Mouse (Mus musculus) limb, embryonic 12.5 days (tissue): ENCODE data around the gene Eras. TPM values are rescaled to one million over a fixed set of nuclear protein-coding genes. Genes with fewer than 3 reads are reported as not detected.

ENCODE experiments used
- ATAC-seq: fragments of 200-750 bp; cut with Nextera tagmentation; 2 replicates; pipeline ENCODE4 v1.8.0; 2017; ENCODE audit warnings: low read depth, moderate TSS enrichment; ENCODE audit not compliant: insufficient number of reproducible peaks, insufficient read depth, low FRiP score, low TSS enrichment
- H3K27ac ChIP-seq: fragments of 300-500 bp; sonication (generic); 2 replicates; pipeline ENCODE4 v1.5.1; 2016; ENCODE audit warnings: mild to moderate bottlenecking, moderate library complexity
- H3K27me3 ChIP-seq: fragments of 300-500 bp; sonication (generic); 2 replicates; pipeline ENCODE4 v1.6.1; 2016; ENCODE audit warnings: mild to moderate bottlenecking, moderate library complexity
- H3K36me3 ChIP-seq: fragments of 300-500 bp; sonication (generic); 2 replicates; pipeline ENCODE4 v1.6.1; 2016; ENCODE audit warnings: mild to moderate bottlenecking, moderate library complexity
- H3K4me1 ChIP-seq: fragments of 300-500 bp; sonication (generic); replicated peaks from 2 replicates; pipeline ENCODE4 v1.6.1; 2016
- H3K4me2 ChIP-seq: fragments of 300-500 bp; sonication (generic); 2 replicates; pipeline ENCODE4 v1.6.1; 2016; ENCODE audit warnings: mild to moderate bottlenecking, moderate library complexity
- H3K4me3 ChIP-seq: fragments of 300-500 bp; sonication (generic); replicated peaks from 2 replicates; pipeline ENCODE4 v1.5.1; 2016; ENCODE audit warnings: mild to moderate bottlenecking
- H3K9ac ChIP-seq: fragments of 300-500 bp; sonication (generic); replicated peaks from 2 replicates; pipeline ENCODE4 v1.6.1; 2016; ENCODE audit warnings: mild to moderate bottlenecking, moderate library complexity
- H3K9me3 ChIP-seq: fragments of 300-500 bp; sonication (generic); 2 replicates; pipeline ENCODE4 v1.6.1; 2016; ENCODE audit warnings: mild to moderate bottlenecking, moderate library complexity
- WGBS: fragments of 180-500 bp; shearing (Covaris S2); methylation state at CpG from one replicate; pipeline ENCODE4 v1.1.7; 2016; 5-methylcytosine and 5-hydroxymethylcytosine counted together
- polyA plus RNA-seq: library from polyadenylated mRNA; unstranded; fragments of >200 nt; fragmentation: Nextera tagmentation; extraction: Ambion mirVana; gene quantifications from 2 replicates; pipeline ENCODE4 v1.2.1, GENCODE M21; 2016

Gene Eras
- not detected in 2 replicates for polyA plus RNA-seq

DNA sequence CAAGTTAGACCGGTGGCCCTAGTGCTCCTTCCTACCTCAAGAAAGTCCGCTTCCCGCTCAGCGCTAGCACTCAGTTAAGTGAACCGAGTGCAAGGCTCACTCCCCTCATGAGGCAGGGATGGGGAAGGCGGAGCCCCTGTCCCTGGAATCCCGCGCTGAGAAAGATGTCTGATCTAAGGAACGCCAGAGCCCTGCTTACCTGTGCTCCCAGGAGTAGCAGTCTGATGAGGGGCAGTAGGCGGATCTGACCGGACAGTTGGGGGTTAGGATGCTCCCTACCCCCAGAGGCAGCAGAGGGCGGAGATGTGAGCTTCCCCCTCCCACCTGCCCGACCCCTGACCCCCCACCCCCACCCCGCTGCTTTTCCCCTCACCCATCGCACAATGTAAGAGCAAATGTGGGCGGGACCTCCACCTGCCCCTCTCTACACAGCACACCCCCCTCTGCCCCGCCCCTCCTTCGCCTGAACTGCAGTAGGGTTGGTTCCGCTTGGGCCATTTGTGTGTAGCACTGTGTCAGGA, at the start of gene Eras:
Eras (minus strand) TSS at position 338 of the 521 bp plus-strand sequence.
- 14% methylated on average over 15 of the region's 19 CpGs for WGBS
- H3K27me3 ChIP-seq, result peaks cover 59% of the 10 kb centered on the region
- no peak for ATAC-seq
- peaks cover 6% of the 10 kb centered on the region; the same call in 1 of the 2 replicates for H3K9me3 ChIP-seq
- no peak within 1 kb of the TSS for H3K27ac ChIP-seq
- no peak within 1 kb of the TSS for H3K4me3 ChIP-seq
- H3K9ac ChIP-seq, result no peak within 1 kb of the TSS
- H3K4me2 ChIP-seq, result no peak within 1 kb of the TSS
- H3K4me1 ChIP-seq, result no peaks in the 10 kb centered on the region
- peaks cover 35% of the 10 kb centered on the region for H3K36me3 ChIP-seq

DNA sequence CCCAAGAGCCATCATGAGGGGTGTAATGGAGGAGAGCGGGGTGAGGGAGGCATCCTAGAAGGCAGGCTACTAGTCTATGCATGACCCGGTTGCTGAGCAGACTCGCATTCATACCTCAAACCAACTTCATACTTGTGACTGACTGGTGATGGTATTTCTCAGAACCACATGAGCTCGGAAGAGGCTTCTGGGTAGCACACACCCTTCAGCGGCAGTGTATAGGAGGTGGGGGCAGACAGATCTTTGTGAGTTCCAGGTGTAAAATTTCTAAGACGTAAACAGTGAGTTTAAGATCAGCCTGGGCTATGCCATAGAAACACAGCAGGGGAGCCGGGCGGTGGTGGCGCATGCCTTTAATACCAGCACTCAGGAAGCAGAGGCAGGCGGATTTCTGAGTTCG, 49.5 kb upstream of the Eras start, which contains the start of gene Gata1:
Gata1 (minus strand) TSS at position 180 of the 400 bp plus-strand sequence.
- no peaks in the 10 kb centered on the region for H3K27me3 ChIP-seq
- H3K9me3 ChIP-seq, result no peaks in the 10 kb centered on the region
- no peak within 1 kb of the TSS for H3K4me3 ChIP-seq
- no peaks in the 10 kb centered on the region for H3K36me3 ChIP-seq
- H3K4me2 ChIP-seq, result no peak within 1 kb of the TSS
- 91% methylated on average over 11 of the region's 11 CpGs for WGBS
- no peak for ATAC-seq
- H3K4me1 ChIP-seq, result no peaks in the 10 kb centered on the region
- no peak within 1 kb of the TSS for H3K27ac ChIP-seq
- H3K9ac ChIP-seq, result no peak within 1 kb of the TSS

DNA sequence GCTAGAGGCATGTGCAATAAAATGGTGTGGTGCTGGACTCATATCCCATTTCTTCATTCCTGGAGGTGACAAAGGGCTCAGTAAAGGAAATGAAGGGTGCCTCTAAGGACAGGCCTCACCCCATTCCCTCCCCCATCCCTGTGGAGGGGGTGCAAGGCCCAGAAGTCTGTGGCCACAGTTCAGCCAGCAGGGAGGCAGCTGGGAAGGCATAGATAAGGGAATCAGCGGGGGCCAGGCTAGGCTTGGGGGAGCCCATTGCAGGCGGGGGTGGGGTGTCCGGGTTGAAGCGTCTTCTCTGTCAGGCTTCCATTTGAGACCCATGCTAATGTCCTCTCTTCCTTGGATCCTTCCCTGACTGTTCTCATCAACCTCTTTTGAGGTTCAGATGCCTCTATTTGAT, 42.9 kb upstream of the Eras start:
- Histone ChIP-seq H3K27ac (no peak overlapping the region), H3K4me2 (no peak overlapping the region), H3K4me1 (no peaks in the 10 kb centered on the region), H3K4me3 (no peak overlapping the region), H3K27me3 (no peaks in the 10 kb centered on the region), H3K9ac (no peak overlapping the region), H3K9me3 (no peaks in the 10 kb centered on the region), H3K36me3 (no peaks in the 10 kb centered on the region)
- 75% methylated on average over 4 of the region's 4 CpGs for WGBS
- no peak for ATAC-seq

DNA sequence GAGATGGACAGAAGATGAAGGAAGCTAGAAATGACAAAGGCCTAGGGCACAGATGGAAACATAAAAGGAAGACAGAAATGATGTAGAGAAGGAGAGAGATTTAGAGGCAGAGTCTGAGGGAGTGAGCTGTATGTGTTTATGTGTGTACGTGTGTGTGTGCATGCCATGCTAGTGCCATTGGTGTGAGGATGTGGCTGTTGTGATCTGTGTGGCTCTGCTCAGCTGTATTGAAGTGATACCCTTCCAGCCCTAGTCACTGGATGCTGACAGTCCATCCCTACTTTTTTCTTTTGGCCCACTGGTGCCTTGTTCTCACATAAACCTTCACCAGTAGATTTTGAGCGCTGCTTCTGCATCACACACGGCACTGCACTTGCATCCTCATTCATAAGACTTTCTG, 40.5 kb upstream of the Eras start:
- H3K27ac ChIP-seq, result no peak overlapping the region
- ATAC-seq, result no peak
- 86% methylated on average over 3 of the region's 3 CpGs for WGBS
- no peaks in the 10 kb centered on the region for H3K9me3 ChIP-seq
- no peak overlapping the region for H3K9ac ChIP-seq
- no peaks in the 10 kb centered on the region for H3K27me3 ChIP-seq
- H3K4me1 ChIP-seq, result no peaks in the 10 kb centered on the region
- no peak overlapping the region for H3K4me2 ChIP-seq
- no peaks in the 10 kb centered on the region for H3K36me3 ChIP-seq
- no peak overlapping the region for H3K4me3 ChIP-seq

DNA sequence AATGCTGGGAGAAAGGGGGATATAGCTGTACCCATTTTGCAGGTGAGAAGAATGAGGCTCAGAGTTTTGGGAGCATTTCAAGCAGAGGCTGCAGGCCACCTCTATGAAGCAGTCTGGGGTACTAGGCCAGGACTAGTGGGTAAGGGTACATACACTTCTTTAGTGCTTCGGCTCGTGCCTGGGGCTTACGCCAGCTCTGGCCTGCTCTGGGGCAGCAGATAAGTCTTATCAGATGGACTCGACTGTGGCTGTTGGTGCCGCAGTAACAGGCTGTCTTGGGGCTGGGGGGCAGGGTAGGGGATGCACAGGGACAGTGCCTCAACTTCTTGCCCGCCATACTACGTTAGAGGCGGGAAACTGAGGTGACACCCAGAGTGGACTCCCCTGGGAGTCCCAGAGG, 39.8 kb upstream of the Eras start:
- Histone ChIP-seq H3K4me3 (no peak overlapping the region), H3K36me3 (no peaks in the 10 kb centered on the region), H3K4me1 (no peaks in the 10 kb centered on the region), H3K27ac (no peak overlapping the region), H3K27me3 (no peaks in the 10 kb centered on the region), H3K4me2 (no peak overlapping the region), H3K9me3 (no peaks in the 10 kb centered on the region), H3K9ac (no peak overlapping the region)
- 78% methylated on average over 8 of the region's 8 CpGs for WGBS
- ATAC-seq, result no peak

DNA sequence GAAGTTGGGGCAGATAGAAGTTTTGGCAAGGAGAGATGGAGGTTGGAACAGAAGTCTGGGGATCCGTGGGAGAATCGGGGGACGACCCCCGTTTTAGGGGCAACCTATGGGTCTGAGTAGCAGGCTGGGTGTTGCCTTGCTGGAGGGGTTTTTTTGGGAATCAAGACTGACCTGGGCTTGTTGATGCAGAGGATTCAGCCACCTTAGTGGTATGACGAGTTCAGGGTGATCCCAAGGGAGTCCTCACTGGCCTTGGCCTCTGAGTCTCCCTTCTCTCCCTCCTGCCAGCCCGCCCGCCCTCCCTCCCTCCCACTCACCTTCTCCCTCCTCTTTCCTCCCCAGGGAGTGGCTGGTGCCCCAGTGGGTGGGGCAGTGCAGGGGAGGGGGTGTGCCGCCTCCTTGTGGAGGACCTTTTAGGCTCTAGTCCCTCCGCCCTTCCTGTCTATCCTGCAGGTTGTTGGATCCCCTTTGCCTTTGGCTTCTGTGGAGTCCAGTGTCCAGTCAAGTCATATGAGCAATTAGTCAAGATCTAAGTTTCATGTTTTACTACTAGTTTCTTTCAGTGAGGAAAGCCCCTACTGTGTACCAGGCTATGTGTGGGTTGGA, 39.3 kb upstream of the Eras start:
- Histone ChIP-seq H3K9me3 (no peaks in the 10 kb centered on the region), H3K27ac (no peak overlapping the region), H3K4me3 (no peak overlapping the region), H3K9ac (no peak overlapping the region), H3K27me3 (no peaks in the 10 kb centered on the region), H3K36me3 (no peaks in the 10 kb centered on the region), H3K4me2 (no peak overlapping the region), H3K4me1 (no peaks in the 10 kb centered on the region)
- ATAC-seq, result no peak
- WGBS, result 74% methylated on average over 7 of the region's 9 CpGs

DNA sequence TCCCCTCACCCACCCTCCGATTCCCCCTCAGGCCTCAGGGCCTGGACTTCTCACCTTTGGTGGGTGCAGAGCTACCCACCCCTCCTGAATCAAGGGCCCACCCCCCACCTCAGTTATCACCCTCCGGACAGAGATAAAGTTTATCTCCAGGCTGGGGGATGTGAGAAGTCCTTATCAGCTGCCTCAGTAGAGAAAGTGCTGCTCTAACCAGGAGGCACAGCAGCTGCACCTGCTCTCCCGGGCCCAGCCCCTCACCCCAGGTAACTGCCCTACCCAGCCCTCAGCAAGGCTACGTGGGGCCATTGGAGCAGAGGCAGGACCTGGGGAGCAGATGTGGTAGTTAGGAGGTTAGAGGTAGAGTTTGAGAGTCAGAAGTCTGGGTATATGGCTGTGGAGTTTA, 37.8 kb upstream of the Eras start:
- no peak overlapping the region for H3K9ac ChIP-seq
- WGBS, result 71% methylated on average over 4 of the region's 4 CpGs
- no peak for ATAC-seq
- H3K27me3 ChIP-seq, result no peaks in the 10 kb centered on the region
- H3K36me3 ChIP-seq, result no peaks in the 10 kb centered on the region
- H3K4me1 ChIP-seq, result no peaks in the 10 kb centered on the region
- H3K27ac ChIP-seq, result no peak overlapping the region
- H3K4me2 ChIP-seq, result no peak overlapping the region
- no peak overlapping the region for H3K4me3 ChIP-seq
- H3K9me3 ChIP-seq, result no peaks in the 10 kb centered on the region

DNA sequence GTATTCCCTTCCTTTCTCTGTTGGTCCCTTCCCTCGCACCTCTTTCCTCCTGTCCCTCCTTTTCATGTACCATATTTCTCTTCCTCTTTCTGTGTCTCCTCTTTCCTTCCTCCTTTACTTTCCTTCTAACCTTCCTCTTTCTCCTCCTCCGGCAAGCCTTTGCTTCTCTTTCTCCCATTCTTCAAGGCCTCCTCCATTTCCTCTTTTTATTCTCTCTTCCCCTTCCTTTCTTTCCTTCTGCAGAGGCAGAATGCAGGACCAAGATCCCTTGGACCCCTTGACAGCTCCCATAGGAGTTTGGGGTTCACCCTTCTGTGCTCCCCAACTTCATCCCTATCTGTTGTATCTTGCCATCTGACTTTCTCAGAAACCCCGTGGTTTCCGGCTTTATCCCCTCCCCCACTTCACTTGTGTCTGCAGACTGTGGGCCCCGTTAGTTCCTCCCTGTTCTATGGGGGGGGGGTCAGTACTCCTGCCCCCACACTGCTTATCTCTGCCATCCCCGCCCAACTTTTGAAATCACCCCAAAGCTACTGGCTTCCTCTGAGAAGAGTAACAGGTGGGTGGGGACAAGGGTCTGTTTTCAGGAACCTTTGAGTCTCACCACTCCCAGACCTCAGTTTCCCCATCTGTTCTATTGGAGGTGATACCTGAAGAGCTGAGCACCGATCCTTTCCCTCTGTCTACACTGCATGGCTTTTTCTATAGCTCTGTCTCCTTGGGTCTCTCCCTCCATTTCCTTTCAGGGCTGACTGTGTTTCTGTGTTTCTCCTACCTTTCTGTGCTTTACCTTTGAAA, 35.6 kb upstream of the Eras start:
- Histone ChIP-seq H3K36me3 (no peaks in the 10 kb centered on the region), H3K4me2 (no peak overlapping the region), H3K9me3 (no peaks in the 10 kb centered on the region), H3K4me1 (no peaks in the 10 kb centered on the region), H3K9ac (no peak overlapping the region), H3K27me3 (no peaks in the 10 kb centered on the region), H3K4me3 (no peak overlapping the region), H3K27ac (no peak overlapping the region)
- 77% methylated on average over 7 of the region's 7 CpGs for WGBS
- ATAC-seq, result no peak

DNA sequence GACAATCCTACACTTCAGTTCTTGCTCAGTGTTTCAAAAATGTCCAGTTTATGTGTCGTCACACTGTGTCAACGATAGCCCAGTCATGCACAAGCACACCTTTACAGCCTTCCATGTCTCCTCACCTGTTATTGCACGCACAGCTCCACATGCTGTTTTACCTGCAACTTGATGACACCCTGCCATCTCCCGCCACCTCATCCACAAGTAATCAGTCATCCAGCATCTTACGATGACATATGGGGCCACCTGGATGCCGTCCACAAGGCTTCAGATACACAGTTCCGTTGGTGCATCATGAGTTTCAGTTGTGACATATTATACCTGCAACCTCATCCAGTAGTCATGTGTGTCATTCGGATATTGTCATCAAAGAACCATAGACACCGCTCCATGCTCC, 30.5 kb upstream of the Eras start:
- no peaks in the 10 kb centered on the region for H3K4me1 ChIP-seq
- ATAC-seq, result no peak
- H3K9ac ChIP-seq, result no peak overlapping the region
- H3K9me3 ChIP-seq, result no peaks in the 10 kb centered on the region
- no peak overlapping the region for H3K27ac ChIP-seq
- no peak overlapping the region for H3K4me2 ChIP-seq
- no peaks in the 10 kb centered on the region for H3K27me3 ChIP-seq
- 91% methylated on average over 9 of the region's 9 CpGs for WGBS
- H3K4me3 ChIP-seq, result no peak overlapping the region
- no peaks in the 10 kb centered on the region for H3K36me3 ChIP-seq

DNA sequence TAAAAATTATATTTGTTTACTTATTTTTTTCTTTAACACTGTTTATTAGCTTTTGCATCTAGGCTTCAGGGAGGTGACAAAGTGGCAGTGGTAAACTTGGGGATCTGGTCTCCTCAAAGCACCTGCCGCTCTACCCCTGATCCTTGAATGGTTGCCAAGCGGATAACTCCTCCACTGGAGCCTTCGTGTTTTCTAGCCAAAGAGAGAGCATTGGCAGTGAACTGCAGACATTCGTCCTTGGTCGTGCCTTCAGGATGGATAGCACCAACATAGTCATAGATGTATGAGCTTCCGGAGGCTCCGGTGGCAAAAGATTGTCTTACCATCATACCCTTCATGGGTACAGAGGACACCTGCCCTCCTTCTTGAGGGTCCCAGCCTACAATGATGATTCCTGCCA, 21.7 kb upstream of the Eras start:
- ATAC-seq, result no peak
- H3K27me3 ChIP-seq, result no peaks in the 10 kb centered on the region

DNA sequence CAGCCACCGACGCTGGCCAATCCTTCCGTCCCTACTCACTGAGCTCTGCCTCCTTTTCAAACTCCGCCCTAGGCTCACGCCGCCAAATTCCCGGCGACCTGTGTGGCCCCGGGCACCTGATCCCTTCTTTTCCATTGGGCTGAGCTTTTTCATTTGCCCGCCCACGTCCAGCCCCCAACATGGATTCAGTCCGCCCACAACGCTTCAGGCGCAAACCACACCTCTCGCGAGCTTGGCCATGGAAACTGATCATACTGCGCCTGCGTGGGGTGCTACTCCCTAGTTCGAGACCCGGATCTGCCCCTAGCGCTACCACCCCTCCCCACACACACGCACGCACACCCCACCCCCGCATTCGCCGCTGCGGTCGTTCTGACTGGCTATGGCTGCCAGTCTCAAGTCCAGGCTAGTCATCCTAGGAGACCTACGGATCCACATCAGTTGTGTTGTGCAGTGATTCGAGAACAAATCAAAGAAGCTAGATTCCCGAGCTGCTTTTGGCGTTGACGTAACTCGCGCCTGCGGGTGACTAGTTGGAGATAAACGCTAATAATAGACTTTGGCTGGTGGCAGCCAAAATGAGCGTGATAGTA, 19.6 kb upstream of the Eras start:
- Histone ChIP-seq H3K36me3 (peaks cover 4% of the 10 kb centered on the region; the same call in 1 of the 2 replicates), H3K4me1 (0 out of 2 replicates have a peak, but pooled peaks cover 5% of the 10 kb centered on the region), H3K4me2 (peak overlapping the region; percentile 49), H3K27me3 (no peaks in the 10 kb centered on the region), H3K27ac (no peak overlapping the region), H3K9me3 (no peaks in the 10 kb centered on the region), H3K4me3 (peak overlapping the region; percentile 46), H3K9ac (peak overlapping the region; percentile 47; the same call in 1 of the 2 replicates)
- ATAC-seq, result peak; percentile 99
- WGBS, result 15% methylated on average over 38 of the region's 38 CpGs

More for the DNA sequence above, 21.7 kb upstream of the Eras start:
- Histone ChIP-seq H3K27ac (no peak overlapping the region), H3K9me3 (no peaks in the 10 kb centered on the region), H3K4me2 (no peak overlapping the region), H3K4me3 (no peak overlapping the region), H3K4me1 (0 out of 2 replicates have a peak, but pooled peaks cover 5% of the 10 kb centered on the region), H3K9ac (no peak overlapping the region), H3K36me3 (no peaks in the 10 kb centered on the region)
- 94% methylated on average over 7 of the region's 7 CpGs for WGBS
